Mouse (Mus musculus): Measurements from ENCODE around the gene Ophn1. TPM values are rescaled to one million over a fixed set of nuclear protein-coding genes. Genes with fewer than 3 reads are reported as not detected.

Ophn1 gene
- total and polyA plus RNA-seq, 3 experiments = 0.05 TPM; not detected in 2

DNA sequence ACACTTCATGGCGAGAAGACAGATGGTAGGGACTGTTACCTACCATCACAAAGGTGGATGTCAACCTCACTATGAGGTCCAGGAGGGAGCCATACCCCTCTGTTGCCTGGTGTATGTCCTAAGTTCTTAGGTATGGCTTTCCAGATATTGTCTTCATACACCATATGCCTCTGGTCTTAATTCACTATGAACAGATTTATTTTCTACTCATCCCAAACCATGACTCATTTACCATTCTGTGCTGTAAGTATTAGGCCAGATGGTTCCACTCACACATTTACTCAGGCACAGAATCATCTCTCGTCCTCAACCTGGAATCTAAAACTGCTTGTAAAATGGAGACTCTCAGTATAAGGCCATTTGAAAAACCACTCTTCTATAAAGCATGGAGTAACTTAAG, 135.7 kb downstream of the Ophn1 start:
- Histone ChIP-seq H3K9me3 (replicated peaks) (no peaks in the 10 kb centered on the region), H3K36me3 (replicated peaks) (no peaks in the 10 kb centered on the region), H3K4me3 (ENCODE audit: low read depth, low read length) (no peak overlapping the region), H3K27me3 (ENCODE audit: insufficient read depth, low read length) (no peaks in the 10 kb centered on the region), H3K4me1 (ENCODE audit: insufficient read depth, low read depth, low read length) (no peaks in the 10 kb centered on the region)
- no peak for DNase-seq (ENCODE audit: low spot score)
- ATAC-seq (ENCODE audit: extremely low read depth, insufficient number of reproducible peaks, low FRiP score, poor library complexity, severe bottlenecking) = no peak
- TF ChIP-seq GATA2 (IDR thresholded peaks at IDR 0.05; ENCODE audit: borderline replicate concordance, low read depth, low read length) (no peak), GATA1 (IDR thresholded peaks at IDR 0.05; ENCODE audit: borderline replicate concordance, low read length) (no peak), CTCF (IDR thresholded peaks at IDR 0.05; ENCODE audit: low read depth, low read length) (no peak), POLR2AphosphoS5 (IDR thresholded peaks at IDR 0.05; ENCODE audit: insufficient replicate concordance, low read depth, low read length) (no peak), TAL1 (conservative IDR thresholded peaks at IDR 0.05; ENCODE audit: low read depth, low read length) (no peak)

DNA sequence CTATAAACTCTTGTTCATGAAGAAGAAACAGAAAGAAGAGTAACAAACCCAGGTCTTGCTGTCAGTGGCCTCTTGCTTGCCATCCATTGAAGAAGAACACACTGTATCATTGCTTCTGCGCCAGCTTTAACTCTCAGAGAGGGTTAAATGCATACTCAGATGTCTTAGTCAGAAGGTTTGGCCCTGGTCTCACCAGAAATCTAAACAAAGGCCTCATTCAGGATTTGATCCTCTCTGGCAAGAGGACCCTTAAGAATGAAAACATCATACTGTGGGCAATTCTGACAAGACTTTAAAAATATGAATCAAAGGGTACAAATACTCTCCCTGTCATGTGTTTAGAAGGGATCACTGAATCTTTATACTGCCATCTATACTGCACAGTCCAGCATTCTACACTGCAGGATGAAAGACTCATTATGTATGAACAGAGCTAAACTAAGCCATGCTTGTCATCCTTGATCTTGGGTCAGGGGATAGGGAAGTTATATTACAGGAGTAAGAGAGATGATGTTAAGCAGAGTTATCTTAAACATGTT, 139.5 kb downstream of the Ophn1 start:
- DNase-seq (ENCODE audit: low spot score) = no peak
- Histone ChIP-seq H3K36me3 (replicated peaks) (no peaks in the 10 kb centered on the region), H3K9me3 (replicated peaks) (no peaks in the 10 kb centered on the region), H3K4me1 (ENCODE audit: insufficient read depth, low read depth, low read length) (no peaks in the 10 kb centered on the region), H3K4me3 (ENCODE audit: low read depth, low read length) (no peak overlapping the region), H3K27me3 (ENCODE audit: insufficient read depth, low read length) (no peaks in the 10 kb centered on the region)
- no peak for TF ChIP-seq GATA2 (IDR thresholded peaks at IDR 0.05; ENCODE audit: borderline replicate concordance, low read depth, low read length)
- no peak for TF ChIP-seq GATA1 (IDR thresholded peaks at IDR 0.05; ENCODE audit: borderline replicate concordance, low read length)
- no peak for TF ChIP-seq CTCF (IDR thresholded peaks at IDR 0.05; ENCODE audit: low read depth, low read length)
- TF ChIP-seq POLR2AphosphoS5 (IDR thresholded peaks at IDR 0.05; ENCODE audit: insufficient replicate concordance, low read depth, low read length) = no peak
- no peak for TF ChIP-seq TAL1 (conservative IDR thresholded peaks at IDR 0.05; ENCODE audit: low read depth, low read length)
- no peak for ATAC-seq (ENCODE audit: extremely low read depth, insufficient number of reproducible peaks, low FRiP score, poor library complexity, severe bottlenecking)

DNA sequence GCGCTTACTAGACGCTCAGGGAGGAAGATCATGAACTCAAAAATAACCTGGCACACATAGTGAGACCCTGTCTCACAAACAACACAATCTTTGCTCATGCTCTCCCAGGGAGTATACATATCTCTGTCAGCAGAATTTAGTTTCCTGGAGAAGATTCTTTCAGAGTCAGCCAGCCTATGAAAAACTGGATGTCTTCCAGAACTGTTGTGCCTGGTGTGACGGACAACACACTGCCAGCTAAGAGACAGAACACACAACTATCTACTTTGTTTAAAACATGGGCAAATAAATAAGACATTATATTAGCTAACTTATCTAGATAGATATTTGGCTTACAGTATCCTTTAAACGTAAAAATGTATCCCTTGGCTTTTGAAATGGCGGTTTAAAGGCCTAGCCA, 154.1 kb downstream of the Ophn1 start:
- no peaks in the 10 kb centered on the region for H3K4me1 ChIP-seq (ENCODE audit: insufficient read depth, low read depth, low read length)
- TF ChIP-seq POLR2AphosphoS5 (IDR thresholded peaks at IDR 0.05; ENCODE audit: insufficient replicate concordance, low read depth, low read length) (no peak), GATA2 (IDR thresholded peaks at IDR 0.05; ENCODE audit: borderline replicate concordance, low read depth, low read length) (no peak), TAL1 (conservative IDR thresholded peaks at IDR 0.05; ENCODE audit: low read depth, low read length) (no peak), CTCF (IDR thresholded peaks at IDR 0.05; ENCODE audit: low read depth, low read length) (no peak), GATA1 (IDR thresholded peaks at IDR 0.05; ENCODE audit: borderline replicate concordance, low read length) (no peak)
- DNase-seq (ENCODE audit: low spot score) (no peak), ATAC-seq (ENCODE audit: extremely low read depth, insufficient number of reproducible peaks, low FRiP score, poor library complexity, severe bottlenecking) (no peak)
- no peaks in the 10 kb centered on the region for H3K36me3 ChIP-seq (replicated peaks)
- no peaks in the 10 kb centered on the region for H3K27me3 ChIP-seq (ENCODE audit: insufficient read depth, low read length)
- no peaks in the 10 kb centered on the region for H3K9me3 ChIP-seq (replicated peaks)
- no peak overlapping the region for H3K4me3 ChIP-seq (ENCODE audit: low read depth, low read length)

DNA sequence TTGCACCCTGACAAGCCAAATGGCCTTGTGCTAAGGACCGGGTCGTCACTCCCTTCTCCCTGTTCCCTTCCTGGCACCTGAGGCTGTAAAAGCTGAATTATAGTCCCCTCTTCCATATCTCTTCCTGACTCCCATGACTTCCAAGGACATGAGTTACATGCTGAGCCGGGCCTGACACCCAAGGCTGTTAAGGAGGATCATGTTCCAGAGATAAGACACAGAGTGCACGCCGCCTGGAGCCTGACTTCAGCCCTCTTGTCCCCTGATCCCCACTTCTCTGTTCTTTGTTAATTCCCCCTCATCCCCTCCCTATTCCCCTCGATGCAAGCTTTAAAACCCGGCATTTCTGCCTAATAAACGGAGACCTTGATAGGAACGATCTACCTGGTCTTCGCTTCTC, 167.8 kb downstream of the Ophn1 start:
- no peaks in the 10 kb centered on the region for H3K4me1 ChIP-seq (ENCODE audit: insufficient read depth, low read depth, low read length)
- no peaks in the 10 kb centered on the region for H3K36me3 ChIP-seq (replicated peaks)
- DNase-seq (ENCODE audit: low spot score) (no peak), ATAC-seq (ENCODE audit: extremely low read depth, insufficient number of reproducible peaks, low FRiP score, poor library complexity, severe bottlenecking) (no peak)
- no peak for TF ChIP-seq GATA1 (IDR thresholded peaks at IDR 0.05; ENCODE audit: borderline replicate concordance, low read length)
- no peak for TF ChIP-seq POLR2AphosphoS5 (IDR thresholded peaks at IDR 0.05; ENCODE audit: insufficient replicate concordance, low read depth, low read length)
- no peak for TF ChIP-seq GATA2 (IDR thresholded peaks at IDR 0.05; ENCODE audit: borderline replicate concordance, low read depth, low read length)
- no peak for TF ChIP-seq TAL1 (conservative IDR thresholded peaks at IDR 0.05; ENCODE audit: low read depth, low read length)
- no peak for TF ChIP-seq CTCF (IDR thresholded peaks at IDR 0.05; ENCODE audit: low read depth, low read length)
- no peaks in the 10 kb centered on the region for H3K27me3 ChIP-seq (ENCODE audit: insufficient read depth, low read length)
- H3K9me3 ChIP-seq (replicated peaks) = no peaks in the 10 kb centered on the region
- H3K4me3 ChIP-seq (ENCODE audit: low read depth, low read length) = no peak overlapping the region

DNA sequence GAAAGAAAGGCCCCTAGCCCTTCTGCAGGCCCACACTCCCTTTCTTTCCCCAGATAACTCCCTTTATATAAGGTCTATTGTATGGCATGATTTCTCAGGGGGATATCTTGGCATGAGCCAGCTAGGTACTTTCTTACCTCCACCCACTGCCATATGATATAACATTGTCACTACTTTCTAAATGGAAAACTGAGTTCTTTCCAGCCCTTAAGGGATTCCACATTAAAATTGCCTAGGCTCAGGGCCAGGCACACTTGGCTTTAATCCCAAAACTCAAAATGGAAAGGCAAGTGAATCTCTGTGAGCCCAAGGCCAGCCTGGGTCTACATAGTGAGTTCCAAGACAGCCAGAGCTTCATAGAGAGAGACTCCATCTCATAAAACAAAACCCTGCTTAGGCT, 183.1 kb downstream of the Ophn1 start:
- no peaks in the 10 kb centered on the region for H3K9me3 ChIP-seq (replicated peaks)
- H3K4me1 ChIP-seq (ENCODE audit: insufficient read depth, low read depth, low read length) = no peaks in the 10 kb centered on the region
- TF ChIP-seq POLR2AphosphoS5 (IDR thresholded peaks at IDR 0.05; ENCODE audit: insufficient replicate concordance, low read depth, low read length) = no peak
- TF ChIP-seq GATA2 (IDR thresholded peaks at IDR 0.05; ENCODE audit: borderline replicate concordance, low read depth, low read length) = no peak
- TF ChIP-seq GATA1 (IDR thresholded peaks at IDR 0.05; ENCODE audit: borderline replicate concordance, low read length) = no peak
- TF ChIP-seq CTCF (IDR thresholded peaks at IDR 0.05; ENCODE audit: low read depth, low read length) = no peak
- no peak for TF ChIP-seq TAL1 (conservative IDR thresholded peaks at IDR 0.05; ENCODE audit: low read depth, low read length)
- H3K4me3 ChIP-seq (ENCODE audit: low read depth, low read length) = no peak overlapping the region
- H3K36me3 ChIP-seq (replicated peaks) = no peaks in the 10 kb centered on the region
- no peaks in the 10 kb centered on the region for H3K27me3 ChIP-seq (ENCODE audit: insufficient read depth, low read length)
- DNase-seq (ENCODE audit: low spot score) = no peak
- no peak for ATAC-seq (ENCODE audit: extremely low read depth, insufficient number of reproducible peaks, low FRiP score, poor library complexity, severe bottlenecking)

DNA sequence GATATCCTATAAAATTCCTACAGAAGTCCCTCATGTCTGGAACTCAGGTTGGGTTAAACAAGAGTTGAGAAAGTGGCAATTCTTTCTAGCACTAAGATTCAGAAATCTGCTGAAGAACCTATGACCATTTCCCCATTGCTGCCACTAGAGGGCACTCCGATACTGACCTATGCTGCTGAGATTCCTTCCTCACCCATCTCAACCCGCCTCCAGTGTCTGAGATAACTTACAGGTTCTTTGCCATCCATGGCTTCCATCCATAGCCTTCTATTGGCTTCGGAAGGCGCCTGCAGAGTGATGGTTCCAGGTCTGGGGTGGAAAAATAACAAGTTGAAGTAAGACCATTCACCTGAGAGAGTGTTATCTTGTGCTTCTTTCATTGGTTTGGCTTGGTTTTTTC, 189.2 kb downstream of the Ophn1 start:
- peak; percentile 6 for DNase-seq (ENCODE audit: low spot score)
- no peak for ATAC-seq (ENCODE audit: extremely low read depth, insufficient number of reproducible peaks, low FRiP score, poor library complexity, severe bottlenecking)
- Histone ChIP-seq H3K27me3 (ENCODE audit: insufficient read depth, low read length) (no peaks in the 10 kb centered on the region), H3K4me3 (ENCODE audit: low read depth, low read length) (no peak overlapping the region), H3K9me3 (replicated peaks) (no peaks in the 10 kb centered on the region), H3K36me3 (replicated peaks) (no peaks in the 10 kb centered on the region), H3K4me1 (ENCODE audit: insufficient read depth, low read depth, low read length) (no peaks in the 10 kb centered on the region)
- no peak for TF ChIP-seq GATA2 (IDR thresholded peaks at IDR 0.05; ENCODE audit: borderline replicate concordance, low read depth, low read length)
- peak; percentile 26; the same call in 1 of the 2 replicates for TF ChIP-seq CTCF (IDR thresholded peaks at IDR 0.05; ENCODE audit: low read depth, low read length)
